Mouse (Mus musculus) neural tube, embryonic 14.5 days (tissue): ENCODE results near the gene Enpp7. TPM values are rescaled to one million over a fixed set of nuclear protein-coding genes. Genes with fewer than 3 reads are reported as not detected.

Source experiments
- ATAC-seq: fragments of 200-750 bp; cut with Nextera tagmentation; 2 replicates; pipeline ENCODE4 v1.8.0; 2017; ENCODE audit warnings: low read depth, mild to moderate bottlenecking, moderate TSS enrichment, moderate library complexity
- H3K27ac ChIP-seq: fragments of 300-500 bp; sonication (generic); 2 replicates; pipeline ENCODE4 v1.5.1; 2014; ENCODE audit warnings: low read depth, mild to moderate bottlenecking, control low read depth, low read length, moderate library complexity, mixed read lengths
- H3K27me3 ChIP-seq: fragments of 300-500 bp; sonication (generic); 2 replicates; pipeline ENCODE4 v1.6.1; 2014; ENCODE audit warnings: low read length; ENCODE audit not compliant: control insufficient read depth, insufficient read depth
- H3K36me3 ChIP-seq: fragments of 300-500 bp; sonication (generic); 2 replicates; pipeline ENCODE4 v1.6.1; 2014; ENCODE audit warnings: low read length, mixed read lengths; ENCODE audit not compliant: control insufficient read depth, insufficient read depth
- H3K4me1 ChIP-seq: fragments of 300-500 bp; sonication (generic); 2 replicates; pipeline ENCODE4 v1.6.1; 2014; ENCODE audit warnings: low read length; ENCODE audit not compliant: control insufficient read depth, insufficient read depth
- H3K4me2 ChIP-seq: fragments of 300-500 bp; sonication (generic); 2 replicates; pipeline ENCODE4 v1.6.1; 2014; ENCODE audit warnings: mild to moderate bottlenecking, low read depth, low read length, control low read depth
- H3K4me3 ChIP-seq: fragments of 300-500 bp; sonication (generic); 2 replicates; pipeline ENCODE4 v1.5.1; 2014; ENCODE audit warnings: low read depth, low read length, control low read depth, mixed read lengths
- H3K9ac ChIP-seq: fragments of 300-500 bp; sonication (generic); replicated peaks from 2 replicates; pipeline ENCODE4 v1.6.1; 2014; ENCODE audit warnings: low read depth, mild to moderate bottlenecking, control low read depth, low read length, mixed read lengths
- H3K9me3 ChIP-seq: fragments of 300-500 bp; sonication (generic); 2 replicates; pipeline ENCODE4 v1.6.1; 2016; ENCODE audit warnings: low read length; ENCODE audit not compliant: control insufficient read depth
- WGBS: fragments of 180-500 bp; shearing (Covaris S2); extraction: QIAGEN DNeasy Blood & Tissue Kit; methylation state at CpG from one replicate; pipeline ENCODE4 v1.1.7; 2014; 5-methylcytosine and 5-hydroxymethylcytosine counted together
- polyA plus RNA-seq: library from polyadenylated mRNA; unstranded; fragments of >200 nt; fragmentation: Nextera tagmentation; extraction: Ambion mirVana; gene quantifications from 2 replicates; pipeline ENCODE4 v1.2.1, GENCODE M21; 2014

Gene Enpp7
- polyA plus RNA-seq, 1 experiment from 2014 or later = not detected

- Histone ChIP-seq H3K27me3 (no peaks in the 10 kb centered on the region), H3K4me2 (no peak overlapping the region), H3K9me3 (no peaks in the 10 kb centered on the region), H3K27ac (no peak overlapping the region), H3K36me3 (no peaks in the 10 kb centered on the region), H3K4me1 (peaks cover 7% of the 10 kb centered on the region), H3K9ac (no peak overlapping the region), H3K4me3 (no peak overlapping the region)
- 70% methylated on average over 5 of the region's 5 CpGs for WGBS
- ATAC-seq = no peak
These were observed 24.1 kb upstream of the Enpp7 start for GRCm38 (mm10) chr11:118963926-118964325.

- Histone ChIP-seq H3K36me3 (no peaks in the 10 kb centered on the region), H3K4me2 (no peak overlapping the region), H3K4me1 (peaks cover 7% of the 10 kb centered on the region), H3K4me3 (no peak overlapping the region), H3K9ac (no peak overlapping the region), H3K27ac (no peak overlapping the region), H3K27me3 (no peaks in the 10 kb centered on the region), H3K9me3 (no peaks in the 10 kb centered on the region)
- ATAC-seq = no peak; the same call in 1 of the 2 replicates
- WGBS = 51% methylated on average over 7 of the region's 7 CpGs
These were observed 22.9 kb upstream of the Enpp7 start for GRCm38 (mm10) chr11:118965078-118965477.

DNA sequence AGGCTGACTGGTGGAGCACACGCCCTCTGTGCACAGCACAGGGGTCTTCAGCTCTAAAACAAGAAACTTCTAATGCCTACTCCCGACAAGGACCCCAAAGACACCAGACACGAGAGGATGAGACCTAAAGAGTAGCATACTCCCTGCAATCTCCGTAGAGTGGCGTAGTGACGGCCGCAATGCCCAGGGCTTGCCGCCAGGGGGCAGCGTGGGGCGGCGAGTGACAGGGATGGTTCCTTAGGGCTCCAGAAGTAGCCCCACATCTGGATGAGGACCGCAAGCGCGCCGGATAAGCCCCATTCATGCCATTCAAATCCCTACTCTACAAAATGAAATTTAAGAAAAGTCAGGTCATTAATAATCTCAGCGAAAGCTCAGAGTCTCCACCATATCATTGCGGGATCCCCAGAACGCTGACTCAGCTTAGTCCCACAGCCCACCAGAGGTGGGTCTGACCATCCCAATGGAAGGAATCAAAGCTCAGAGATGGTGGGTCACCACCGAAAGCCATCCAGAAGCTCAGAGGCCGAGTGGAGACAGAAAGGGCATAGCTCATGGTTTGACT lies 16.4 kb upstream of the Enpp7 start:
- H3K4me1 ChIP-seq = peaks cover 21% of the 10 kb centered on the region
- H3K27me3 ChIP-seq = no peaks in the 10 kb centered on the region
- no peaks in the 10 kb centered on the region for H3K9me3 ChIP-seq
- H3K36me3 ChIP-seq = no peaks in the 10 kb centered on the region
- 40% methylated on average over 20 of the region's 20 CpGs for WGBS
- no peak overlapping the region for H3K4me3 ChIP-seq
- H3K4me2 ChIP-seq = no peak overlapping the region
- no peak overlapping the region for H3K27ac ChIP-seq
- no peak overlapping the region for H3K9ac ChIP-seq
- ATAC-seq = no peak

- Histone ChIP-seq H3K36me3 (no peaks in the 10 kb centered on the region), H3K4me3 (no peak overlapping the region), H3K4me1 (peaks cover 15% of the 10 kb centered on the region), H3K27me3 (no peaks in the 10 kb centered on the region), H3K4me2 (no peak overlapping the region), H3K9me3 (no peaks in the 10 kb centered on the region), H3K9ac (peak overlapping the region; percentile 32; the same call in 1 of the 2 replicates), H3K27ac (peak overlapping the region; percentile 52; the same call in 1 of the 2 replicates)
- ATAC-seq = peak; percentile 68
- WGBS = 19% methylated on average over 17 of the region's 18 CpGs
These were observed 15.3 kb upstream of the Enpp7 start for GRCm38 (mm10) chr11:118972431-118973377.

GRCm38 (mm10) chr11:118974340-118974739 lies 13.6 kb upstream of the Enpp7 start:
- Histone ChIP-seq H3K36me3 (no peaks in the 10 kb centered on the region), H3K9me3 (no peaks in the 10 kb centered on the region), H3K4me1 (peaks cover 15% of the 10 kb centered on the region), H3K27ac (no peak overlapping the region), H3K4me3 (no peak overlapping the region), H3K4me2 (no peak overlapping the region), H3K9ac (no peak overlapping the region), H3K27me3 (no peaks in the 10 kb centered on the region)
- ATAC-seq = no peak
- 59% methylated on average over 7 of the region's 7 CpGs for WGBS

GRCm38 (mm10) chr11:118975427-118975826 lies 12.6 kb upstream of the Enpp7 start:
- peak overlapping the region; percentile 7; the same call in 1 of the 2 replicates for H3K4me2 ChIP-seq
- 0 out of 2 replicates have a peak, but pooled peaks have one; percentile 31 for ATAC-seq
- H3K27me3 ChIP-seq = no peaks in the 10 kb centered on the region
- H3K9ac ChIP-seq = no peak overlapping the region
- H3K4me1 ChIP-seq = peaks cover 15% of the 10 kb centered on the region
- no peaks in the 10 kb centered on the region for H3K9me3 ChIP-seq
- no peaks in the 10 kb centered on the region for H3K36me3 ChIP-seq
- no peak overlapping the region for H3K4me3 ChIP-seq
- no peak overlapping the region for H3K27ac ChIP-seq
- WGBS = 3% methylated on average over 10 of the region's 10 CpGs

DNA sequence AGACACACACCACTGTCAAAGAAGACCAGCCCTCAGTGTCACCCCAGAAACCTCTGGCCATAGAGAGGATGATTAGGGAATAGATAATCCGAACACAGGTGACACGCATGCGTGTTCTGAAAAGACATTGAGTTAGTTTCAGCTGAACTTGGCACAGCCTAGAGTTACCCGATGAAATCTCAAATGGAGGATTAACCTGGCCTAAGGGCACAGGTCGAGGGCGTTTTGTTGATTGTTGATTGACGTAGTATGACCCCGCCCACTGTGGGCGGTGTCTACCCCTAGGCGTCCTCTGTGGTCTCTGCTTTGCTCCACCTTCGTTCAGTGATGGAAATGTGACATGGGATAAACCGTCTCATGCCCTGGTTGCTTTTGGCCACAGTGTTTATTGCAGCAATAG lies 12.1 kb upstream of the Enpp7 start:
- Histone ChIP-seq H3K27ac (no peak overlapping the region), H3K9me3 (no peaks in the 10 kb centered on the region), H3K4me3 (no peak overlapping the region), H3K36me3 (no peaks in the 10 kb centered on the region), H3K9ac (no peak overlapping the region), H3K27me3 (no peaks in the 10 kb centered on the region), H3K4me1 (peaks cover 15% of the 10 kb centered on the region), H3K4me2 (peak overlapping the region; percentile 7; the same call in 1 of the 2 replicates)
- WGBS = 21% methylated on average over 12 of the region's 12 CpGs
- ATAC-seq = no peak

- no peak overlapping the region for H3K27ac ChIP-seq
- no peak overlapping the region for H3K9ac ChIP-seq
- no peaks in the 10 kb centered on the region for H3K36me3 ChIP-seq
- H3K4me1 ChIP-seq = no peaks in the 10 kb centered on the region
- H3K4me3 ChIP-seq = no peak overlapping the region
- no peaks in the 10 kb centered on the region for H3K27me3 ChIP-seq
- no peaks in the 10 kb centered on the region for H3K9me3 ChIP-seq
- 72% methylated on average over 2 of the region's 2 CpGs for WGBS
- no peak for ATAC-seq
- no peak overlapping the region for H3K4me2 ChIP-seq
These were observed 7.6 kb upstream of the Enpp7 start for GRCm38 (mm10) chr11:118980388-118980787.
